Mouse (Mus musculus) limb, embryonic 13.5 days (tissue): ENCODE data around the gene Arhgef38. TPM values are rescaled to one million over a fixed set of nuclear protein-coding genes. Genes with fewer than 3 reads are reported as not detected.

Experiments
- ATAC-seq: fragments of 200-750 bp; cut with Nextera tagmentation; 2 replicates; pipeline ENCODE4 v1.8.0; 2017; ENCODE audit warnings: low read depth, moderate number of reproducible peaks, moderate TSS enrichment; ENCODE audit not compliant: low FRiP score
- H3K27ac ChIP-seq: fragments of 300-500 bp; sonication (generic); 2 replicates; pipeline ENCODE4 v1.5.1; 2015; ENCODE audit warnings: inconsistent platforms, mild to moderate bottlenecking, moderate library complexity
- H3K27me3 ChIP-seq: fragments of 300-500 bp; sonication (generic); 2 replicates; pipeline ENCODE4 v1.6.1; 2015; ENCODE audit warnings: mild to moderate bottlenecking, inconsistent platforms
- H3K36me3 ChIP-seq: fragments of 300-500 bp; sonication (generic); 2 replicates; pipeline ENCODE4 v1.6.1; 2015; ENCODE audit warnings: inconsistent platforms, mild to moderate bottlenecking, moderate library complexity
- H3K4me1 ChIP-seq: fragments of 300-500 bp; sonication (generic); 2 replicates; pipeline ENCODE4 v1.6.1; 2015; ENCODE audit warnings: inconsistent platforms
- H3K4me2 ChIP-seq: fragments of 300-500 bp; sonication (generic); replicated peaks from 2 replicates; pipeline ENCODE4 v1.6.1; 2015; ENCODE audit warnings: inconsistent platforms, mild to moderate bottlenecking, moderate library complexity
- H3K4me3 ChIP-seq: fragments of 300-500 bp; sonication (generic); 2 replicates; pipeline ENCODE4 v1.5.1; 2015; ENCODE audit warnings: moderate library complexity, mild to moderate bottlenecking, inconsistent platforms
- H3K9ac ChIP-seq: fragments of 300-500 bp; sonication (generic); 2 replicates; pipeline ENCODE4 v1.6.1; 2015; ENCODE audit warnings: mild to moderate bottlenecking, inconsistent platforms
- H3K9me3 ChIP-seq: fragments of 300-500 bp; sonication (generic); 2 replicates; pipeline ENCODE4 v1.6.1; 2016; ENCODE audit warnings: inconsistent platforms
- WGBS: fragments of 180-500 bp; shearing (Covaris S2); methylation state at CpG from one replicate; pipeline ENCODE4 v1.1.7; 2015; 5-methylcytosine and 5-hydroxymethylcytosine counted together
- polyA plus RNA-seq: library from polyadenylated mRNA; unstranded; fragments of >200 nt; fragmentation: Nextera tagmentation; extraction: Ambion mirVana; gene quantifications from 2 replicates; pipeline ENCODE4 v1.2.1, GENCODE M21; 2015

The Arhgef38 gene
- 0.10 TPM in 1 of 2 replicates, not detected in the other for polyA plus RNA-seq

DNA sequence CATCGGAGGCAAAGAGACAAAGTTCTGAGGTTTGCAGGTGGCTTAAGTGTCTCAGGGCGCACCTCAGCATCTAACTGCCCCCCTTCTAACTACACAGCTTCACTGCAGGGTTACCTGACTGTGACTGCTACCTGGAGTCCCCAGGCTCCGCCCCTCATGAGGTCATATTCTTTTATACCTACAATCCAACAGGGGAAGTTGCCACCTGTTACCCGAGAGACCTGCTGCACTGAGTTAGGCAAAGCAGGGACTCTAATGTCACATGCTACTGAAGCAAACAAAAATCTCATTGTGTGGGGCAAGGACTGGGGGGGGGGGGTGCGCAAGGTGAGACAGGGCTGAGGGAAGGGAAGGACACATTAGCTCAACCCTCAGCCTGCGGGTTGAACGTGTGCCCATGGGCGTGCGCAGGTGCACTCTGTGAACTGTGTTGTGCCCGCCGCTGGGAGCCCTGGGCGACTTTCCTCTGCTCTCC is at the start of gene Arhgef38:
TSS of gene Arhgef38 (minus strand) at position 129 of the 475 bp plus-strand sequence.
- H3K4me1 ChIP-seq = no peaks in the 10 kb centered on the region; the same call in 1 of the 2 replicates
- ATAC-seq = no peak
- H3K9me3 ChIP-seq = no peaks in the 10 kb centered on the region
- H3K4me2 ChIP-seq = no peak within 1 kb of the TSS
- H3K9ac ChIP-seq = no peak within 1 kb of the TSS
- no peak within 1 kb of the TSS for H3K27ac ChIP-seq
- no peak within 1 kb of the TSS for H3K4me3 ChIP-seq
- no peaks in the 10 kb centered on the region for H3K36me3 ChIP-seq
- H3K27me3 ChIP-seq = 0 out of 2 replicates have a peak, but pooled peaks cover 4% of the 10 kb centered on the region
- WGBS = 57% methylated on average over 12 of the region's 12 CpGs

DNA sequence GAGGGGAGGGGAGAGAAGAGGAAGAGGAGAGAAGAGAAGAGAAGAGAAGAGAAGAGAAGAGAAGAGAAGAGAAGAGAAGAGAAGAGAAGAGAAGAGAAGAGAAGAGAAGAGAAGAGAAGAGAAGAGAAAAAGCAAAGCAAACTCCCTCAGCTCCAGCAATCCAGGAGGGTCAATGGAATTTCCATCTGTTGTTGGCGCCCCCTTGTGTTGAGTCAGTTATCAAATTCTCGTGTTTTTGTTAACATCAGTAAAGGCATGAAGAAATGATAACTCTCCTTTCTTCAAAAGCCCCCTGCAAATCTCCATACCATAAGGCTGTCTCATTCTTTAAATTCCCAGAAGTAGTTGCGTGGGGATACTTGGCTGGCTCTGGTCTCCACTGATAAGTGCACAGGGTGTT is 37.1 kb upstream of the Arhgef38 start:
- no peak overlapping the region for H3K9ac ChIP-seq
- no peak overlapping the region for H3K4me2 ChIP-seq
- no peaks in the 10 kb centered on the region for H3K36me3 ChIP-seq
- no peak for ATAC-seq
- H3K27ac ChIP-seq = no peak overlapping the region
- 19% methylated on average over 3 of the region's 3 CpGs for WGBS
- H3K4me1 ChIP-seq = no peaks in the 10 kb centered on the region
- no peak overlapping the region for H3K4me3 ChIP-seq
- 0 out of 2 replicates have a peak, but pooled peaks cover 7% of the 10 kb centered on the region for H3K9me3 ChIP-seq
- no peaks in the 10 kb centered on the region for H3K27me3 ChIP-seq

DNA sequence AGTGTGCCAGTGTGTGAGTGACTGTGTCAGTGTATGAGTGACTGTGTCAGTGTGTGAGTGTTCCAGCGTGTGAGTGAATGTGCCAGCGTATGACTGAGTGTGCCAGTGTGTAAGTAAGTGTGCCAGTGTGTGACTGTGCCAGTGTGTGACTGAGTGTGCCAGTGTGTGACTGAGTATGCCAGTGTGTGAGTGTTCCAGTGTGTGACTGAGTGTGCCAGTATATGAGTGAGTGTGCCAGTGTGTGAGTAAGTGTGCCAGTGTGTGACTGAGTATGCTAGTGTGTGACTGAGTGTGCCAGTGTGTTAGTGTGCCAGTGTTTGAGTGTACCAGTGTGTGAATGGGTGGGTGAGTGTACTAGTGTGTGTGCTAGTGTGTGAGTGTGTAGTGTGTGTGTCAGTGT is 24.1 kb upstream of the Arhgef38 start:
- WGBS = 91% methylated on average over 2 of the region's 2 CpGs
- Histone ChIP-seq H3K9ac (no peak overlapping the region), H3K4me2 (no peak overlapping the region), H3K36me3 (no peaks in the 10 kb centered on the region), H3K4me1 (no peaks in the 10 kb centered on the region), H3K27ac (no peak overlapping the region), H3K27me3 (no peaks in the 10 kb centered on the region), H3K4me3 (no peak overlapping the region), H3K9me3 (no peaks in the 10 kb centered on the region)
- no peak for ATAC-seq

DNA sequence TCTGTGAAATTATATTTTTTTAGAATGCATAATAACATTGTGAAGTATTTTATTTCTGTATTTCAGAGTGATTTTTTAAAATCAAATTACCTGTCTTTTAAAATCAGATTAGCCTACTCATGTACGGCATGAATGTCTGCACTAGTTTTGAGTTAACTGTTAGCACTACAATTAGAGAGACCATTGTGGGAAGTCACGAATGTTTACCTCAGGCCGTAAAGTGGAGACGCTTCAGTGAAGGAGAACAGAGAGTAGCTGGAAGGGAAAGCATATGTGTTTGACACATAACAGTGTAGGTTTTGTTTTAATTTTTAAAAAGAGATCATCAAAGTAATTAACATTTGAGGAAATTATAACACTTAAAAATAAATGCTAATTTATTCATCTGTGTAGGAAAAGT is 21.1 kb upstream of the Arhgef38 start:
- no peak overlapping the region for H3K4me2 ChIP-seq
- H3K27ac ChIP-seq = no peak overlapping the region
- H3K9me3 ChIP-seq = no peaks in the 10 kb centered on the region
- no peak overlapping the region for H3K9ac ChIP-seq
- no peaks in the 10 kb centered on the region for H3K4me1 ChIP-seq
- no peak overlapping the region for H3K4me3 ChIP-seq
- H3K36me3 ChIP-seq = no peaks in the 10 kb centered on the region
- no peak for ATAC-seq
- WGBS = 57% methylated on average over 4 of the region's 4 CpGs
- H3K27me3 ChIP-seq = no peaks in the 10 kb centered on the region

DNA sequence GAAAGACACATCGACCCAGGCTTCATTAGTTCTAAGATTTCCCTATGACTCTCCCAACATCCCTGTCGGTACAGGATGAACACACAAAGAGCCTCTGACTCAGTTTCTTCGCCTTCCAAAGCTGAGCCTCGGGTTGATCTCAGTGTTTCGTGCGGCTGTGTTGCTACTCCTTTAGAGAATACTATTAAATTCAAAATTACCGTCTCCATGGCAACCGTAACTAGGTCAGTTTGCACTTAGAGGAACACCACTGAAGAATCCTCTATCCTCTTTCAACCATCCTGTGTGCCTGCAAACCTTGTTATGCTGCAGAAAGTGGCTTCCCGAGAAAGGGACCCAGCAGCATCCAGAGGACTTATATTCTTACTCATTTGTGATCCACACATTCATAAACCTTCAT is 9.3 kb upstream of the Arhgef38 start:
- no peak overlapping the region for H3K4me3 ChIP-seq
- no peak for ATAC-seq
- no peaks in the 10 kb centered on the region for H3K27me3 ChIP-seq
- H3K36me3 ChIP-seq = no peaks in the 10 kb centered on the region
- 76% methylated on average over 9 of the region's 9 CpGs for WGBS
- no peak overlapping the region for H3K27ac ChIP-seq
- no peak overlapping the region for H3K4me2 ChIP-seq
- no peaks in the 10 kb centered on the region for H3K9me3 ChIP-seq
- H3K9ac ChIP-seq = no peak overlapping the region
- no peaks in the 10 kb centered on the region for H3K4me1 ChIP-seq

DNA sequence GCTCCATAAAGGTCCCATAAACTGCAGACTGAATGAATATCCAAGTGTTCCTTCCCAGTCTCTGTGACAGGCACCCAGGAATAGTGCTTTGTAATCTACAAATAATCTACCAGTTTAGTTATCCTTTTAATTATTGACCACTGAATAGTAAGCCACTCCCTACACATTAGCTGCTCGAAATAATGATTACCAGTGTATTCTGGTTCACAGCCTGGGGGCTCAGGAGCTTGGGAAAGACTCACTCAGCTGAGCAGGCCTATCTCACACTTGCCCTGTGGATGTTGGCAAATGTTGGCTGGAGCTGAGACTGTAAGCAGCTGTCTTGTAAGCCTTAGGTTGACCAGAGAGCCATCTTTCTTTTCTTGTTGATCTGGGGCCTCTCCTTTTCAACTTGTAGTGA is 7.2 kb upstream of the Arhgef38 start:
- no peaks in the 10 kb centered on the region for H3K36me3 ChIP-seq
- no peak overlapping the region for H3K27ac ChIP-seq
- no peak for ATAC-seq
- no peaks in the 10 kb centered on the region for H3K9me3 ChIP-seq
- no peak overlapping the region for H3K4me2 ChIP-seq
- H3K9ac ChIP-seq = no peak overlapping the region
- H3K27me3 ChIP-seq = no peaks in the 10 kb centered on the region
- 53% methylated on average over 1 of the region's 1 CpGs for WGBS
- H3K4me3 ChIP-seq = no peak overlapping the region
- H3K4me1 ChIP-seq = no peaks in the 10 kb centered on the region

DNA sequence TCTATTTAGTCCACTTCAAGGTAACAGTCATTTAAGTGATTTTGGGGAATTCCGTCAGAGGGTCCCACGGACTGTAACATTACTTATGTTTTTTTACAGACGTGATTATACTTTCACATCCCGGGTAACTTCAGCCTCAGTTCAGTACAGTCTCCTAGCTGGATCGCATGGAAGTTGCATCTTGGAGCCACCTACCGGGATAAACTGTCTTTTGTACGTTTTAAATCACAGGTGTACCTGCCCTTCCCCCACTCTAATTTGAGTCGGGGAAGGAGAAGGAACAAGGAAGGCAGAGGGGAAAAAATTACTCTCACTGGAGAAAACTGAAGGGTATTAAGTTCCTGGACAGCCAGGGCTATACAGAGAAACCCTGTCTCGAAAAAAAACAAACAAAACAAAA is 756 bp downstream of the Arhgef38 start:
- no peak overlapping the region for H3K4me3 ChIP-seq
- 55% methylated on average over 9 of the region's 9 CpGs for WGBS
- no peak for ATAC-seq

DNA sequence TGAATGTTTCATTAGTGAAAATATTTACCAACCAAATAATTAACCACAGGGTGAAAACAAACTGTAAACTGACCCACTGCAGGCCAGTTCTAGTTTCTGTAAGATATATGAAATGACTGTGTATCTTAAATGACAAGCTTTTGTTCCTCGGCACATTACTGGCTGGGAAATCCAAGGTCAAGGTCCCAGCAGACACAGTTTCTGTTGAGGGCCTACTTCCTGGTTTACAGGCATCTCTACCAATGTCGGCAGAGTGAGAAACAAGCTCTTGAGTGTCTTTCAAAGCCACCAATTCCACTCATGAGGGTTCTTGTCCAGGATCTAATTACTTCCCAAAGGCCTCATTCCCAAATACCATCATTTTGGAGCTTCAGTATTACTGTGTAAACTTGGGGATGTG is 4.3 kb downstream of the Arhgef38 start:
- H3K9ac ChIP-seq = no peak overlapping the region
- H3K27ac ChIP-seq = no peak overlapping the region
- H3K27me3 ChIP-seq = 0 out of 2 replicates have a peak, but pooled peaks cover 4% of the 10 kb centered on the region
- no peaks in the 10 kb centered on the region for H3K36me3 ChIP-seq
- H3K9me3 ChIP-seq = no peaks in the 10 kb centered on the region
- H3K4me2 ChIP-seq = no peak overlapping the region
- 77% methylated on average over 2 of the region's 2 CpGs for WGBS
- no peak for ATAC-seq
- peaks cover 7% of the 10 kb centered on the region; the same call in 1 of the 2 replicates for H3K4me1 ChIP-seq
- no peak overlapping the region for H3K4me3 ChIP-seq

More for the DNA sequence above, 756 bp downstream of the Arhgef38 start:
- H3K4me2 ChIP-seq = no peak overlapping the region
- no peak overlapping the region for H3K27ac ChIP-seq
- H3K9ac ChIP-seq = no peak overlapping the region
- no peaks in the 10 kb centered on the region; the same call in 1 of the 2 replicates for H3K4me1 ChIP-seq
- 0 out of 2 replicates have a peak, but pooled peaks cover 4% of the 10 kb centered on the region for H3K27me3 ChIP-seq
- H3K9me3 ChIP-seq = no peaks in the 10 kb centered on the region
- no peaks in the 10 kb centered on the region for H3K36me3 ChIP-seq

DNA sequence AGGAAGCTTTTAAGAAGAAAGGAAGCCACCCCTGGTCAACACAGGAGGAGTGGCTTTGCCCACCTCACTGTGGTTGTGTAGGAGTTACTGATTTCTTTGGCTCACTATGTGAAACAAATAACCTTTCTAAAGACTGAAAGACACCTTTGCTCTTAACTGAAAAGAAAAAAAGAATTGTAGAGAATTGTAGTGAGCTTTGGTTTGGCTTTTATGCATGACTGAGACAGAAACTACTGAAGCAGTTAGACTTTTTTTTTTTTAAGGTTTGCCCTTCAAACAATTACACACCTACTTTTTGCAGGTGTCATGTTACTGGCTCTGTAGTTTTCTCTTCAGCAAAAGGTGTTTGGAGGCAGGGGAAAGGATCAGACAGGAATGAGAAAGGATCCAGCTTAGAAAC is 5.2 kb downstream of the Arhgef38 start:
- Histone ChIP-seq H3K36me3 (no peaks in the 10 kb centered on the region), H3K9ac (no peak overlapping the region), H3K4me3 (no peak overlapping the region), H3K27ac (no peak overlapping the region), H3K27me3 (no peaks in the 10 kb centered on the region), H3K4me1 (0 out of 2 replicates have a peak, but pooled peaks cover 7% of the 10 kb centered on the region), H3K9me3 (no peaks in the 10 kb centered on the region), H3K4me2 (no peak overlapping the region)
- no peak for ATAC-seq

DNA sequence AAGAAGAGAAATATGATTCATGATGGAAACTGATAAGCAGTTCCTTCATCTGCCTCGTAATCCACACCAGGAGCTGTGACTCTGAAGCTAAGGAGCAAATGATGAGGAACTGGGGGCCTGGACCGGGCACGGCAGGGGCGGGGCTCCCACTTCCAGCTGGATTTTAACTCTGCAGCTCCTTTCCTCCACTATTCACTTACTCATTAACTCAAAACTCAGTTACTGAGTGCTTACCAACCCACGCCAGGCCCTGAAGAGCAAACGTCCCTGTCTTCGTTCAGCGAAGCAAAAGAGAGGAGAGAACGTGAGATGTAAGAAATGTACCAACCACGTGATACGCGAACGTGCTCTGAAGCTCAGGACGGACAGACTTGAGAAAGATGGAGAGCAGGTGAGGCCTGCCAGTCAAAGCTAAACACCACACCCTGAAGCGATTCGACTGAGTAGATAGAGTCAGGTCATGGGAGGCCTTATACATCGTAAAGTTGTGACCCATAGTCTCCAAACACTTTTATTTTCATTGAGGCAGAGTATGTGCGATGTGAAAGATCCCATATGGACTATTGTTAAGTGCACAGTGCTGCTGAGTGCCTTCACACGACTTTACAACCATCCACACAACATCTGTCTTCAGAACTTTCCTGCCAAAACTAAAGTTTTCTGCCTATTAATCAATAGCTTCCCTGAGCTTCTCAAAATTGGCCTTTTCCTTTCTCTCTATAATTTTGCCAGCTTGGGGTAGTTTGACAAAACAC is 7.3 kb downstream of the Arhgef38 start:
- no peaks in the 10 kb centered on the region for H3K9me3 ChIP-seq
- H3K27me3 ChIP-seq = no peaks in the 10 kb centered on the region
- no peak overlapping the region for H3K27ac ChIP-seq
- H3K9ac ChIP-seq = no peak overlapping the region
- no peak for ATAC-seq
- H3K36me3 ChIP-seq = no peaks in the 10 kb centered on the region
- no peak overlapping the region for H3K4me3 ChIP-seq
- 0 out of 2 replicates have a peak, but pooled peaks cover 7% of the 10 kb centered on the region for H3K4me1 ChIP-seq
- no peak overlapping the region for H3K4me2 ChIP-seq
- 72% methylated on average over 19 of the region's 19 CpGs for WGBS

DNA sequence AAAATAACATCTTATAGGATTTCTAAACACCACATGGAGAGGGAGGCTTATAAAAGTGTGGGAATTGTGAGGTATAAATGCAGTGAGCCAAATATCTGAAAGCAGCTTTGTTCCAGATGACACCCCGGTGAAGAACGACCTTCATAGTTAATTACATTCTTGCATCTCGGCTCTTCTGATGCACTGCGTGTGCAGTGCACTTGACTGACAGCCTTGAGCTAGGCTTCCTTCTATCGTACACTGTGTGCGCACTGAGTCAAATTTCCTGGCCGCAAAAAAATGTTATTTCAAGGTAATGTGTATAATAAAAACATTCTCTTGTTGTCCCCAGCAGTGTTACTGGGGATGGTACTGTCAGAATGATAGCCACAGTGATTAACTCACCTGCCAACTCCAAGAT is 16.2 kb downstream of the Arhgef38 start:
- no peak overlapping the region for H3K4me2 ChIP-seq
- WGBS = 77% methylated on average over 7 of the region's 7 CpGs
- no peak overlapping the region for H3K4me3 ChIP-seq
- no peaks in the 10 kb centered on the region for H3K9me3 ChIP-seq
- no peaks in the 10 kb centered on the region for H3K27me3 ChIP-seq
- no peak for ATAC-seq
- H3K27ac ChIP-seq = no peak overlapping the region
- H3K9ac ChIP-seq = no peak overlapping the region
- H3K36me3 ChIP-seq = no peaks in the 10 kb centered on the region
- H3K4me1 ChIP-seq = no peaks in the 10 kb centered on the region

DNA sequence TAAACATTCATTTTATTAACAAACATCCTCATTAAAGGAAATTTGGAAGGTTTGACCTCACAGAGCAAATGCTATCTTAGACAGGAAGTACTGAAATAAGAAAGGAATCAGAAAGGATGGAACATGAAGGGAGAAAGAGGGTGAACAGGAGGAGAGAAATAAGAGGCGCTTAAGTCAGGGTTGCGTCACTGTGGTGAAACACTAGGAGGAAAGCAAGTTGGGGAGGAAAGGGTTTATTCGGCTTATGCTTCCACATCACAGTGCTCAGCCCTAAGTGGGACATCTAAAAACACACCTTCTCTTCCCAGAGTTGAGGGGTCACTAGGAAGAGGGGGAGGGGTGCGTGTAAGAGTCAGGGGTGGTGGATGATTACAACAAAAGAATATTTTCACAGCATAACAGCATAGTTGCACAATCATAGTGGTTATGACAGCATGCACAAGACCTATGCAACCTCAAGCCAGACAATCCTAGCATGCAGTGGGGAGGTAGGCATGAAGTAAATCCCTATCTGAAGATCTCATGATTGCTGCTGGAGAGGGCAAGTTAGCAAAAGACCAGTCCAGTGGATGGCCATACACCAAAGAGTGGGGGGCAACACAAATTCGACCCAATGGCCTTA is 19.4 kb downstream of the Arhgef38 start:
- Histone ChIP-seq H3K9ac (no peak overlapping the region), H3K4me2 (no peak overlapping the region), H3K9me3 (no peaks in the 10 kb centered on the region), H3K36me3 (no peaks in the 10 kb centered on the region), H3K27me3 (no peaks in the 10 kb centered on the region), H3K27ac (no peak overlapping the region), H3K4me3 (no peak overlapping the region), H3K4me1 (no peaks in the 10 kb centered on the region)
- WGBS = 86% methylated on average over 5 of the region's 5 CpGs
- ATAC-seq = no peak
